Mouse (Mus musculus) liver, embryonic 15.5 days (tissue): ENCODE measurements around the gene Dagla. TPM values are rescaled to one million over a fixed set of nuclear protein-coding genes. Genes with fewer than 3 reads are reported as not detected.
A peak's percentile ranks its signal among the peaks of the same experiment; 100 is the strongest.

ENCODE experiments used
- ATAC-seq: fragments of 200-750 bp; cut with Nextera tagmentation; 2 replicates; pipeline ENCODE4 v1.8.0; 2017; ENCODE audit warnings: moderate number of reproducible peaks, mild to moderate bottlenecking, moderate library complexity; ENCODE audit not compliant: insufficient read depth
- H3K27ac ChIP-seq: fragments of 300-500 bp; sonication (generic); replicated peaks from 2 replicates; pipeline ENCODE4 v1.5.1; 2015; ENCODE audit warnings: mild to moderate bottlenecking, inconsistent platforms
- H3K27me3 ChIP-seq: fragments of 300-500 bp; sonication (generic); 2 replicates; pipeline ENCODE4 v1.6.1; 2015; ENCODE audit warnings: mild to moderate bottlenecking, inconsistent platforms
- H3K36me3 ChIP-seq: fragments of 300-500 bp; sonication (generic); replicated peaks from 2 replicates; pipeline ENCODE4 v1.6.1; 2015; ENCODE audit warnings: moderate library complexity, mild to moderate bottlenecking, inconsistent platforms
- H3K4me1 ChIP-seq: fragments of 300-500 bp; sonication (generic); replicated peaks from 2 replicates; pipeline ENCODE4 v1.6.1; 2015; ENCODE audit warnings: inconsistent platforms
- H3K4me2 ChIP-seq: fragments of 300-500 bp; sonication (generic); 2 replicates; pipeline ENCODE4 v1.6.1; 2015; ENCODE audit warnings: moderate library complexity, mild to moderate bottlenecking, inconsistent platforms
- H3K4me3 ChIP-seq: fragments of 300-500 bp; sonication (generic); replicated peaks from 2 replicates; pipeline ENCODE4 v1.5.1; 2015; ENCODE audit warnings: mild to moderate bottlenecking, inconsistent platforms
- H3K9ac ChIP-seq: fragments of 300-500 bp; sonication (generic); 2 replicates; pipeline ENCODE4 v1.6.1; 2015; ENCODE audit warnings: moderate library complexity, mild to moderate bottlenecking, inconsistent platforms
- H3K9me3 ChIP-seq: fragments of 300-500 bp; sonication (generic); replicated peaks from 2 replicates; pipeline ENCODE4 v1.6.1; 2016; ENCODE audit warnings: inconsistent platforms
- WGBS: fragments of 180-500 bp; shearing (Covaris S2); methylation state at CpG from one replicate; pipeline ENCODE4 v1.1.7; 2015; ENCODE audit warnings: mixed read lengths; ENCODE audit not compliant: insufficient replicate concordance; 5-methylcytosine and 5-hydroxymethylcytosine counted together
- polyA plus RNA-seq: library from polyadenylated mRNA; unstranded; fragments of >200 nt; fragmentation: Nextera tagmentation; extraction: Ambion mirVana; gene quantifications from 2 replicates; pipeline ENCODE4 v1.2.1, GENCODE M21; 2015

Dagla gene
- polyA plus RNA-seq, 1 experiment from 2014 or later: 0.22 TPM

- WGBS: 51% methylated on average over 6 of the region's 6 CpGs
- no peaks in the 10 kb centered on the region for H3K9me3 ChIP-seq
- H3K27ac ChIP-seq: no peak overlapping the region
- no peak for ATAC-seq
- H3K36me3 ChIP-seq: no peaks in the 10 kb centered on the region
- 0 out of 2 replicates have a peak, but pooled peaks cover 8% of the 10 kb centered on the region for H3K4me1 ChIP-seq
- H3K4me3 ChIP-seq: no peak overlapping the region
- peaks cover 36% of the 10 kb centered on the region for H3K27me3 ChIP-seq
- no peak overlapping the region for H3K9ac ChIP-seq
- H3K4me2 ChIP-seq: no peak overlapping the region
These were observed 3.3 kb upstream of the Dagla start for GRCm38 (mm10) chr19:10307941-10308340.

GRCm38 (mm10) chr19:10307351-10307750 lies 2.7 kb upstream of the Dagla start:
- WGBS: 60% methylated on average over 5 of the region's 5 CpGs
- H3K27ac ChIP-seq: no peak overlapping the region
- H3K9ac ChIP-seq: no peak overlapping the region
- 0 out of 2 replicates have a peak, but pooled peaks cover 8% of the 10 kb centered on the region for H3K4me1 ChIP-seq
- no peak overlapping the region for H3K4me3 ChIP-seq
- peaks cover 40% of the 10 kb centered on the region for H3K27me3 ChIP-seq
- no peak for ATAC-seq
- H3K4me2 ChIP-seq: no peak overlapping the region
- H3K36me3 ChIP-seq: no peaks in the 10 kb centered on the region
- H3K9me3 ChIP-seq: no peaks in the 10 kb centered on the region

- Histone ChIP-seq H3K27me3 (peaks cover 40% of the 10 kb centered on the region), H3K36me3 (no peaks in the 10 kb centered on the region), H3K4me2 (no peak overlapping the region), H3K9ac (no peak overlapping the region), H3K27ac (no peak overlapping the region), H3K4me3 (no peak overlapping the region), H3K9me3 (no peaks in the 10 kb centered on the region), H3K4me1 (0 out of 2 replicates have a peak, but pooled peaks cover 8% of the 10 kb centered on the region)
- 55% methylated on average over 5 of the region's 5 CpGs for WGBS
- ATAC-seq: no peak
These were observed 2.0 kb upstream of the Dagla start for GRCm38 (mm10) chr19:10306521-10307243.

GRCm38 (mm10) chr19:10305640-10306039 lies 963 bp upstream of the Dagla start:
- no peak for ATAC-seq
- Histone ChIP-seq H3K4me1 (0 out of 2 replicates have a peak, but pooled peaks cover 8% of the 10 kb centered on the region), H3K36me3 (no peaks in the 10 kb centered on the region), H3K4me3 (no peak overlapping the region), H3K9me3 (no peaks in the 10 kb centered on the region), H3K9ac (no peak overlapping the region), H3K27me3 (peaks cover 43% of the 10 kb centered on the region), H3K4me2 (no peak overlapping the region), H3K27ac (no peak overlapping the region)
- WGBS: 47% methylated on average over 12 of the region's 12 CpGs

- 13% methylated on average over 37 of the region's 37 CpGs for WGBS
- Histone ChIP-seq H3K9me3 (no peaks in the 10 kb centered on the region), H3K27ac (no peak overlapping the region), H3K4me3 (peak overlapping the region; percentile 56), H3K4me1 (0 out of 2 replicates have a peak, but pooled peaks cover 8% of the 10 kb centered on the region), H3K36me3 (no peaks in the 10 kb centered on the region), H3K27me3 (peaks cover 43% of the 10 kb centered on the region), H3K9ac (0 out of 2 replicates have a peak overlapping the region, but pooled peaks have one; percentile 27), H3K4me2 (peak overlapping the region; percentile 74)
- ATAC-seq: 0 out of 2 replicates have a peak, but pooled peaks have one; percentile 12
These were observed 282 bp downstream of the Dagla start for GRCm38 (mm10) chr19:10304395-10304794.

- H3K4me2 ChIP-seq: no peak overlapping the region
- H3K9ac ChIP-seq: no peak overlapping the region
- 0 out of 2 replicates have a peak, but pooled peaks cover 8% of the 10 kb centered on the region for H3K4me1 ChIP-seq
- H3K36me3 ChIP-seq: no peaks in the 10 kb centered on the region
- H3K27me3 ChIP-seq: peaks cover 41% of the 10 kb centered on the region
- no peak overlapping the region for H3K4me3 ChIP-seq
- 64% methylated on average over 3 of the region's 3 CpGs for WGBS
- no peak overlapping the region for H3K27ac ChIP-seq
- no peak for ATAC-seq
- no peaks in the 10 kb centered on the region for H3K9me3 ChIP-seq
These were observed 1.8 kb downstream of the Dagla start for GRCm38 (mm10) chr19:10302852-10303251.

- Histone ChIP-seq H3K27me3 (peaks cover 38% of the 10 kb centered on the region), H3K4me1 (0 out of 2 replicates have a peak, but pooled peaks cover 12% of the 10 kb centered on the region), H3K36me3 (no peaks in the 10 kb centered on the region), H3K9me3 (no peaks in the 10 kb centered on the region), H3K4me2 (no peak overlapping the region), H3K27ac (no peak overlapping the region), H3K9ac (no peak overlapping the region), H3K4me3 (no peak overlapping the region)
- ATAC-seq: no peak
- WGBS: 48% methylated on average over 4 of the region's 4 CpGs
These were observed 2.8 kb downstream of the Dagla start for GRCm38 (mm10) chr19:10301866-10302356.

GRCm38 (mm10) chr19:10301263-10301662 lies 3.4 kb downstream of the Dagla start:
- no peaks in the 10 kb centered on the region for H3K9me3 ChIP-seq
- no peak overlapping the region for H3K4me2 ChIP-seq
- H3K4me1 ChIP-seq: 0 out of 2 replicates have a peak, but pooled peaks cover 14% of the 10 kb centered on the region
- ATAC-seq: no peak
- H3K27me3 ChIP-seq: peaks cover 38% of the 10 kb centered on the region
- H3K9ac ChIP-seq: no peak overlapping the region
- no peak overlapping the region for H3K4me3 ChIP-seq
- H3K36me3 ChIP-seq: no peaks in the 10 kb centered on the region
- 24% methylated on average over 11 of the region's 11 CpGs for WGBS
- H3K27ac ChIP-seq: no peak overlapping the region

GRCm38 (mm10) chr19:10300809-10301208 lies 3.9 kb downstream of the Dagla start:
- Histone ChIP-seq H3K27me3 (peaks cover 36% of the 10 kb centered on the region), H3K4me1 (0 out of 2 replicates have a peak, but pooled peaks cover 16% of the 10 kb centered on the region), H3K36me3 (no peaks in the 10 kb centered on the region), H3K27ac (no peak overlapping the region), H3K4me3 (no peak overlapping the region), H3K9me3 (no peaks in the 10 kb centered on the region), H3K9ac (no peak overlapping the region), H3K4me2 (no peak overlapping the region)
- ATAC-seq: no peak
- 51% methylated on average over 4 of the region's 4 CpGs for WGBS

GRCm38 (mm10) chr19:10298268-10298667 lies 6.4 kb downstream of the Dagla start:
- no peak overlapping the region for H3K4me3 ChIP-seq
- WGBS: 53% methylated on average over 4 of the region's 4 CpGs
- 0 out of 2 replicates have a peak, but pooled peaks cover 11% of the 10 kb centered on the region for H3K4me1 ChIP-seq
- H3K4me2 ChIP-seq: no peak overlapping the region
- no peaks in the 10 kb centered on the region for H3K9me3 ChIP-seq
- peaks cover 19% of the 10 kb centered on the region for H3K27me3 ChIP-seq
- no peaks in the 10 kb centered on the region for H3K36me3 ChIP-seq
- no peak for ATAC-seq
- H3K9ac ChIP-seq: no peak overlapping the region
- no peak overlapping the region for H3K27ac ChIP-seq

GRCm38 (mm10) chr19:10297041-10297503 lies 7.6 kb downstream of the Dagla start:
- H3K4me3 ChIP-seq: no peak overlapping the region
- H3K36me3 ChIP-seq: no peaks in the 10 kb centered on the region
- ATAC-seq: no peak
- no peaks in the 10 kb centered on the region for H3K9me3 ChIP-seq
- WGBS: 34% methylated on average over 8 of the region's 8 CpGs
- H3K4me1 ChIP-seq: 0 out of 2 replicates have a peak, but pooled peaks cover 11% of the 10 kb centered on the region
- H3K27ac ChIP-seq: no peak overlapping the region; the same call in 1 of the 2 replicates
- H3K4me2 ChIP-seq: no peak overlapping the region
- 0 out of 2 replicates have a peak, but pooled peaks cover 12% of the 10 kb centered on the region for H3K27me3 ChIP-seq
- no peak overlapping the region for H3K9ac ChIP-seq
